Mouse (Mus musculus) heart, adult 2 months (tissue): ENCODE results near the gene Gnb5. TPM values are rescaled to one million over a fixed set of nuclear protein-coding genes. Genes with fewer than 3 reads are reported as not detected.

Experiments used
- DNase-seq, 2 experiments: peaks; one replicate each; pipeline ENCODE4 v3.0.0; 2021
- H3K27ac ChIP-seq: fragments of 200-600 bp; 2 replicates; pipeline ENCODE4 v1.8.1; 2022
- H3K27me3 ChIP-seq: fragments of 200-500 bp; 2 replicates; pipeline ENCODE4 v1.6.1; 2012; ENCODE audit warnings: mild to moderate bottlenecking, low read length, inconsistent platforms, mixed read lengths; ENCODE audit not compliant: control insufficient read depth, insufficient read depth
- H3K36me3 ChIP-seq: fragments of 200-500 bp; 2 replicates; pipeline ENCODE4 v1.6.1; 2012; ENCODE audit warnings: low read length, inconsistent platforms; ENCODE audit not compliant: control insufficient read depth, insufficient read depth
- H3K4me1 ChIP-seq: fragments of 200-500 bp; 2 replicates; pipeline ENCODE4 v1.6.1; 2011; ENCODE audit warnings: low read length; ENCODE audit not compliant: control insufficient read depth, insufficient read depth
- H3K4me3 ChIP-seq: fragments of 200-600 bp; 2 replicates; pipeline ENCODE4 v1.8.1; 2022
- H3K79me2 ChIP-seq: fragments of 200-500 bp; replicated peaks from 2 replicates; pipeline ENCODE4 v1.6.1; 2012; ENCODE audit warnings: mild to moderate bottlenecking, inconsistent platforms, low read length, moderate library complexity, mixed read lengths; ENCODE audit not compliant: control insufficient read depth, insufficient read depth
- H3K9ac ChIP-seq: fragments of 200-500 bp; 2 replicates; pipeline ENCODE4 v1.6.1; 2012; ENCODE audit warnings: low read depth, mild to moderate bottlenecking, control low read depth, inconsistent platforms, low read length, mixed read lengths
- CTCF ChIP-seq: fragments of 200-600 bp; IDR thresholded peaks from 2 replicates; pipeline ENCODE4 v1.8.1; 2022; ENCODE audit warnings: antibody characterized with exemption, mild to moderate bottlenecking, moderate library complexity
- EP300 ChIP-seq: fragments of 200-500 bp; IDR thresholded peaks from 2 replicates; pipeline ENCODE4 v1.6.1; 2011; ENCODE audit warnings: low read depth, low read length, control low read depth; ENCODE audit not compliant: insufficient read depth
- POLR2A ChIP-seq: fragments of 200-500 bp; IDR thresholded peaks from 2 replicates; pipeline ENCODE4 v1.6.1; 2011; ENCODE audit warnings: mild to moderate bottlenecking, low read depth, low read length, control low read depth; ENCODE audit not compliant: insufficient read depth
- whole genome bisulfite sequencing: fragments of 180-500 bp; shearing (Covaris S2); methylation state at CpG from one replicate; pipeline ENCODE4 v1.1.7; 2018; 5-methylcytosine and 5-hydroxymethylcytosine counted together
- intact Hi-C: fragments of 180-260 bp; cut with DNase I; formaldehyde crosslinking; loops from one replicate; pipeline ENCODE4 v1.15.1; 2025
- long read RNA-seq: library from polyadenylated mRNA; stranded (forward); transcript quantifications from one replicate; pipeline ENCODE4 v2.0.0, GENCODE M21; 2021
- polyA plus RNA-seq: library from polyadenylated mRNA; depleted of rRNA; stranded (reverse); fragments of >200 nt; gene quantifications from 2 replicates; pipeline ENCODE4 v1.2.3, GENCODE M21; 2012; rRNA removed
- total RNA-seq, 2 experiments: library from RNA; stranded (reverse); gene quantifications; 2 replicates each; pipeline ENCODE4 v1.2.3; 2021

The Gnb5 gene
- total RNA-seq (10 to 100 TPM; 23.5 to 23.9 TPM), polyA plus RNA-seq (33.0 and 52.8 TPM in 2 replicates)
- long read RNA-seq, transcript Gnb5-206 (11 exons, 2,105 nt), result major isoform, 42 of 44 reads
- long read RNA-seq, partial matches to known transcripts, result 2 of 44 reads
- long read RNA-seq, other reads (novel, unspliced or antisense), result 0 of 44 reads

DNA sequence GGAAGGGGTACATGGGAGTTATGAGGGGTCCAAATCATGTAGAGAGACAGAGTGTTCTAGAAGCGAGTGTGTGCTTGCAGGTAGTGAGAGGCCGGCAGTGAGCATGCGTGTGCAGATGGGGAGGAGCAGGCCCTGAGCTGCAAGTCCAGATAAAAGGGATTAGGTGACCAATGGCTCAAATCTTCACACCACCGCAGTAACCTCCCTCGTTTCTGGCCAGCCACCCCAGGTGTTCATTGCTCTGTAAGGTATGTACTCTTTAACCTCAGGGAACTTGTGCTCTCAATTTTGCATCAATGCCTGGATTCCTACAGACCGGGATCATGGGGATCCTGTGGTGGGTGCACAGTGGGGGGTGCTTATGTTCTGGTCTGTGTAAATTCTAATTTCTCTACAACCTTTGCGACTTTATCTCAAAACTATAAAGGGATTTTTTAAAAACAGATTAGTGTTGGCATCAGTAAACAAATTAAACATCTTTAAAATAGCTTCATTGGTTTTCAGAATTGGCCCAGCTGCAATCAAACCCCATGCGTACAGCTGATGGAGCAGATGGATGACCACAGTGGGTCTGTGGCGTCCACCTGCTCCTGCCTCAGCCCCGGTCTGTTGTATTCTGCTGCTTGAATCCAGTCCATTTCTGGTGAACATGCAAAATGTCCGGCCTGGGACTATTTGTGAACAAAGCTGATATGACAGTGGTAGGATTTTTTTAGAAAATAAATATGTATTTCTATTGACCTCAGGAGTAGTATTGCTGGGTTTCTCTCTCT, at the start of gene Gnb5:
Gene Gnb5 (plus strand): TSS at position 163 of the 773 bp plus-strand sequence.
- TF ChIP-seq CTCF (no peak), EP300 (no peak), POLR2A (no peak)
- no peaks in the 10 kb centered on the region for H3K4me1 ChIP-seq
- WGBS, result 87% methylated on average over 11 of the region's 11 CpGs
- no peak within 1 kb of the TSS for H3K27ac ChIP-seq
- H3K9ac ChIP-seq, result no peak within 1 kb of the TSS
- H3K4me3 ChIP-seq, result no peak within 1 kb of the TSS
- H3K79me2 ChIP-seq, result no peaks in the 10 kb centered on the region
- H3K36me3 ChIP-seq, result no peaks in the 10 kb centered on the region
- H3K27me3 ChIP-seq, result no peaks in the 10 kb centered on the region
- intact Hi-C loops, result no loop called here
- DNase-seq, result no peak

DNA sequence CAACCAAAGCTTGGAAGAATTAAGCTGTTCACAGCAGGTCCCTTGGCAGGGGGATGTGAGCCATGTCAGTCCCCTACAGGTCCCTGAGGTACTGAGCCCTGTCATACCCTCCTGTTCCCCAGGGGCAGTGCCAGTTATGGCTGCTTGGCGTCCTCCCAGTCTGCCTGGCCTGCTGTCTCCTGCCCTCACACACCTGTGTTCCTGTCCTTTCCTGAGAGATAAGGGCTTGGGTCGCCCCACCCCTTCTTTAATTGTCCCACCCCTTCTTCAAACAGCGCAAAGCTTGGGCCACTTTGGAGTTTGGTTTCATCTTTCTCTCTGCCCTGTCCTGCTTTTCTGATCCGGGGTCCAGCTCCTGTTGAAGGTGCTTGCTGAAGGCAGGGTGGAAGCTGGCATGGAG, 47.3 kb upstream of the Gnb5 start:
- no peaks in the 10 kb centered on the region for H3K27me3 ChIP-seq
- no peak overlapping the region for H3K4me3 ChIP-seq
- H3K9ac ChIP-seq, result no peak overlapping the region
- H3K27ac ChIP-seq, result no peak overlapping the region
- 80% methylated on average over 4 of the region's 4 CpGs for WGBS
- H3K4me1 ChIP-seq, result peaks cover 13% of the 10 kb centered on the region
- TF ChIP-seq EP300 (no peak), CTCF (no peak), POLR2A (no peak)
- DNase-seq, result no peak
- H3K36me3 ChIP-seq, result no peaks in the 10 kb centered on the region
- no peaks in the 10 kb centered on the region for H3K79me2 ChIP-seq
- intact Hi-C loops, result no loop called here

DNA sequence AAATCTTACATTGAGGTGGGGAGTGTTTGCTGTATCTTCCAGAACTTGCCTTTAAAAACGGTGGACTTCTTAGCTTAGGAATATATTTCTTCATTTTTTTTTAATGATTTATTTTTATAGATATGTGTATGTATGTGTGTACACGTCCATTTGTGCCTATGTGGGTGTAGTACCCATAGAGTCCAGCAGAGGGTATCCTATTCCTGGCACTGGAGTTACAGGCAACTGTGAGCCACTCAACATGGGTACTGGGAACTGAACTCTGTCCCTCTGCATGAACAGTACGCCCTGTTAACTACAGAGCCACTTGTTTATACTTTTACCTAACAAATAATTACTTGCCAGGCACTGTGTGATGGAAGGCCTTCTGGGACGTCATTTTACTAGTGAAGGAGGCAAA, 46.4 kb upstream of the Gnb5 start:
- Histone ChIP-seq H3K36me3 (no peaks in the 10 kb centered on the region), H3K27me3 (no peaks in the 10 kb centered on the region), H3K79me2 (no peaks in the 10 kb centered on the region), H3K4me3 (no peak overlapping the region), H3K4me1 (peaks cover 8% of the 10 kb centered on the region), H3K27ac (no peak overlapping the region), H3K9ac (no peak overlapping the region)
- no peak for TF ChIP-seq EP300
- TF ChIP-seq CTCF, result peak; percentile 51
- intact Hi-C loops, result no loop called here
- no peak for DNase-seq
- 94% methylated on average over 4 of the region's 4 CpGs for WGBS

DNA sequence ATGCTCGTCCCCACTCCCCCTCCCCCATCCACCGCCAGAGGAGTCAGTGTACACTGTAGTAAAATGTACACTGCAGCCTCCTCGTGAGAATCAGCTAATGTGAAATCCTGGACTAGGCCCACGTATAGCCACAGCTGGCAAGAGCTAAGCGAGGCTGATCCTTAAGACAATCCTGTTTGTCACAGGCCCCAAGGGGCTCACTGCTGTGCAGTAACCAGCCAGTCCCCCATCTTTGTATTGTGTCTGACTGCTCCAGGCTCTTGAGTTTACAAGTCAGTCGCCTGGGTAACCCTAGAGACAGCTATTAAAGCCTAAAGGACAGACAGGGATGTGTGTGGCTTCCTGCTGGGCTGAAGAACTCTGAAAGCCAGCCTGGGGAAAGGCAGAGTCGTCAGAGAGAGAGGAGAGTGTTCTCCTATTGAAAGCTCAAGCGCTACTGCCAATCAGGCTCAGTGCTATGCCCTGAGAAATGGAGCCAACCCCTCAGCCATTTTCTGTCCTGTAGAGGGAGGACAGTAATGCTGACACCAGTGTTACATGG, 44.7 kb upstream of the Gnb5 start:
- no peak for DNase-seq
- TF ChIP-seq EP300, result no peak
- TF ChIP-seq CTCF, result no peak
- TF ChIP-seq POLR2A, result no peak
- no peak overlapping the region for H3K9ac ChIP-seq
- WGBS, result 37% methylated on average over 8 of the region's 8 CpGs
- H3K36me3 ChIP-seq, result no peaks in the 10 kb centered on the region
- H3K79me2 ChIP-seq, result no peaks in the 10 kb centered on the region
- no peak overlapping the region for H3K4me3 ChIP-seq
- no peak overlapping the region for H3K27ac ChIP-seq
- intact Hi-C loops, result no loop called here
- no peaks in the 10 kb centered on the region for H3K27me3 ChIP-seq
- peaks cover 2% of the 10 kb centered on the region; the same call in 1 of the 2 replicates for H3K4me1 ChIP-seq

DNA sequence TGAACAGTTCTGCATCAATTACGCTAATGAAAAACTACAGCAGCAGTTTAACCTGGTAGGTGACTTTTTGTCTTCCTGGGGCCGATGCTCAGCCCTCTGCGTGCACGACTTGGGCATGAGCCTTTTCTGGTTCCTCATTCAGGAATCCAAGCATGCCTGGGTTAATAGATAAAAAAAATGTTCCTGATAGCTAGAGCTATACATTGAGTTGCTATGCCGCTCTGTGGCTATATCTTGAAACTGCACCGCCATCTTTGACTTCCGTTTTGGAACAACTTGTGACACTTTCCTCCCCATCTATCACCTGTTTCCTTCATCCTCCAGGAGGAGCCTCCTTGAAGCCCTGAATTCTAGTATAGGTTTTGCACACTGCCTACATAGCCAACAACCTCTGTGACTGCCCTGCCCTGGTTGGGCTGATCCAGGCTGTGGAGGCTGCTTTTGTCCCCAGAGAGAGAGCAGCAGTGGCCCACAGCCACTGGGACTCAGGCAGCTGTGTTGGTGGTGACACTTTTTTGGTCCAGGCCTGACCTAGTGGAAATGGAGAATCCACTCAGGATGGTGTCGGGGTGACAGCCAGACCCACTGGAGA, 43.8 kb upstream of the Gnb5 start:
- TF ChIP-seq CTCF (peak; percentile 13; the same call in 1 of the 2 replicates), EP300 (no peak)
- Histone ChIP-seq H3K9ac (no peak overlapping the region), H3K27ac (no peak overlapping the region), H3K4me3 (no peak overlapping the region), H3K36me3 (no peaks in the 10 kb centered on the region), H3K27me3 (no peaks in the 10 kb centered on the region), H3K4me1 (peaks cover 2% of the 10 kb centered on the region; the same call in 1 of the 2 replicates), H3K79me2 (no peaks in the 10 kb centered on the region)
- no peak for DNase-seq
- WGBS, result 58% methylated on average over 8 of the region's 8 CpGs
- intact Hi-C loops, result no loop called here

DNA sequence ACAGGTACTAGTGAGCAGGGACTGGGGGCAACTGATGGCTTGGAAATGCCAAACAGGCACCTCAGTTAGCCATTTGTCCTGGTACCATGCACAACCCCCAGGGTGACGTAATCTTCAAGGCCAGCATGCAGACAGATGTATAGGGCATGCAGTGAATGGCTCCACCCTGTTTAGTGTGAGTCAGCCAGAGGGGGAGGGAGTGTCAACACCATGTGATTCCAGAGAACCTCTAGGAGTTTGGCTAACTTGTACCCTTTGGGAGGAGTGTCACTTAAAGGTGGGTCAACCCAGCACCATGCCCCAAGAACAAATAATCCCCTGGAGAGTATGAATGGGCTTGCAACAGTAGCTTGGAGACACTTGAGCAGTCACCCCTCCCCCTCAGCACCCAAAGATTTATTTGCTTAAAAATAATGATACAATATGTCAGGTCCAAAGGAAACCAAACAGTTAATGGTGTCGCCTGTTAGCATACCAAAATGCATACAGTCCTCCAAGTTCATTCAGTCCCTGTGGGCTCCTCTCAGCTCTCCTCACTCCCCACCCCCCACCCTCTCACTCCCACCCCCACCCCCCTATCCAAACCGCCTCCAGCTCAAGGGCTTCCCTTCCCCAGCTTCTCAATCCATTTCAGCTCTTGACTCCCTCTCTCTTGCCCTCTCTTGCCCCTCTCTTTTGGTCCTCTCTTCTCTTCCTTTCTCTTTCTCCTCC, 41.9 kb upstream of the Gnb5 start:
- TF ChIP-seq EP300 (no peak), CTCF (no peak), POLR2A (no peak)
- WGBS, result 55% methylated on average over 3 of the region's 3 CpGs
- no peak for DNase-seq
- H3K4me1 ChIP-seq, result no peaks in the 10 kb centered on the region
- intact Hi-C loops, result no loop called here
- H3K27me3 ChIP-seq, result no peaks in the 10 kb centered on the region
- no peaks in the 10 kb centered on the region for H3K36me3 ChIP-seq
- no peaks in the 10 kb centered on the region for H3K79me2 ChIP-seq
- H3K4me3 ChIP-seq, result no peak overlapping the region
- H3K27ac ChIP-seq, result no peak overlapping the region
- H3K9ac ChIP-seq, result no peak overlapping the region
